Mouse (Mus musculus): Measurements from ENCODE around the gene Parp4. TPM values are rescaled to one million over a fixed set of nuclear protein-coding genes. Genes with fewer than 3 reads are reported as not detected.

The Parp4 gene
- polyA plus RNA-seq, 1 experiment from 2014 or later = 0.99 TPM

GRCm38 (mm10) chr14:56592191-56592590, 16.8 kb downstream of the Parp4 start:
- no peak for DNase-seq (ENCODE audit: low spot score)
- Histone ChIP-seq H3K9ac (ENCODE audit: low read length) (no peak overlapping the region), H3K9me3 (ENCODE audit: control insufficient read depth, low read length) (no peaks in the 10 kb centered on the region), H3K4me3 (ENCODE audit: low read depth, low read length) (no peak overlapping the region), H3K36me3 (ENCODE audit: control insufficient read depth, insufficient read depth, low read length) (no peaks in the 10 kb centered on the region), H3K4me2 (ENCODE audit: low read depth) (no peak overlapping the region), H3K4me1 (ENCODE audit: control insufficient read depth, insufficient read depth, low read length) (no peaks in the 10 kb centered on the region), H3K27ac (ENCODE audit: low read depth, low read length) (no peak overlapping the region), H3K27me3 (ENCODE audit: control insufficient read depth, insufficient read depth, low read length) (no peaks in the 10 kb centered on the region)
- 89% methylated on average over 9 of the region's 9 CpGs for WGBS
- ATAC-seq (ENCODE audit: insufficient read depth, low FRiP score, low TSS enrichment) = no peak

- Histone ChIP-seq H3K9me3 (ENCODE audit: control insufficient read depth, low read length) (no peaks in the 10 kb centered on the region), H3K27ac (ENCODE audit: low read depth, low read length) (no peak overlapping the region), H3K9ac (ENCODE audit: low read length) (no peak overlapping the region), H3K27me3 (ENCODE audit: control insufficient read depth, insufficient read depth, low read length) (no peaks in the 10 kb centered on the region), H3K4me2 (ENCODE audit: low read depth) (no peak overlapping the region), H3K36me3 (ENCODE audit: control insufficient read depth, insufficient read depth, low read length) (no peaks in the 10 kb centered on the region), H3K4me3 (ENCODE audit: low read depth, low read length) (no peak overlapping the region), H3K4me1 (ENCODE audit: control insufficient read depth, insufficient read depth, low read length) (no peaks in the 10 kb centered on the region)
- DNase-seq (ENCODE audit: low spot score) (no peak), ATAC-seq (ENCODE audit: insufficient read depth, low FRiP score, low TSS enrichment) (no peak)
- WGBS = 90% methylated on average over 1 of the region's 1 CpGs
These were observed 19.4 kb downstream of the Parp4 start for GRCm38 (mm10) chr14:56594811-56595210.

GRCm38 (mm10) chr14:56598759-56599158, 23.3 kb downstream of the Parp4 start:
- WGBS = 46% methylated on average over 6 of the region's 6 CpGs
- no peak for ATAC-seq (ENCODE audit: insufficient read depth, low FRiP score, low TSS enrichment)
- H3K27me3 ChIP-seq (ENCODE audit: control insufficient read depth, insufficient read depth, low read length) = no peaks in the 10 kb centered on the region
- peak; percentile 70 for DNase-seq (ENCODE audit: low spot score)
- H3K9me3 ChIP-seq (ENCODE audit: control insufficient read depth, low read length) = no peaks in the 10 kb centered on the region
- no peak overlapping the region for H3K9ac ChIP-seq (ENCODE audit: low read length)
- no peak overlapping the region for H3K4me3 ChIP-seq (ENCODE audit: low read depth, low read length)
- H3K27ac ChIP-seq (ENCODE audit: low read depth, low read length) = no peak overlapping the region
- no peaks in the 10 kb centered on the region for H3K4me1 ChIP-seq (ENCODE audit: control insufficient read depth, insufficient read depth, low read length)
- H3K4me2 ChIP-seq (ENCODE audit: low read depth) = no peak overlapping the region
- H3K36me3 ChIP-seq (ENCODE audit: control insufficient read depth, insufficient read depth, low read length) = no peaks in the 10 kb centered on the region

- Histone ChIP-seq H3K27ac (ENCODE audit: low read depth, low read length) (no peak overlapping the region), H3K9ac (ENCODE audit: low read length) (no peak overlapping the region), H3K4me2 (ENCODE audit: low read depth) (no peak overlapping the region), H3K36me3 (ENCODE audit: control insufficient read depth, insufficient read depth, low read length) (no peaks in the 10 kb centered on the region), H3K4me3 (ENCODE audit: low read depth, low read length) (no peak overlapping the region), H3K4me1 (ENCODE audit: control insufficient read depth, insufficient read depth, low read length) (no peaks in the 10 kb centered on the region), H3K9me3 (ENCODE audit: control insufficient read depth, low read length) (no peaks in the 10 kb centered on the region), H3K27me3 (ENCODE audit: control insufficient read depth, insufficient read depth, low read length) (no peaks in the 10 kb centered on the region)
- ATAC-seq (ENCODE audit: insufficient read depth, low FRiP score, low TSS enrichment) (no peak), DNase-seq (ENCODE audit: low spot score) (no peak)
- 88% methylated on average over 9 of the region's 9 CpGs for WGBS
These were observed 26.6 kb downstream of the Parp4 start for GRCm38 (mm10) chr14:56602069-56602468.

GRCm38 (mm10) chr14:56604438-56604837, 29.0 kb downstream of the Parp4 start:
- Histone ChIP-seq H3K4me3 (ENCODE audit: low read depth, low read length) (no peak overlapping the region), H3K9me3 (ENCODE audit: control insufficient read depth, low read length) (no peaks in the 10 kb centered on the region), H3K4me2 (ENCODE audit: low read depth) (no peak overlapping the region), H3K27me3 (ENCODE audit: control insufficient read depth, insufficient read depth, low read length) (no peaks in the 10 kb centered on the region), H3K9ac (ENCODE audit: low read length) (no peak overlapping the region), H3K27ac (ENCODE audit: low read depth, low read length) (no peak overlapping the region), H3K36me3 (ENCODE audit: control insufficient read depth, insufficient read depth, low read length) (no peaks in the 10 kb centered on the region), H3K4me1 (ENCODE audit: control insufficient read depth, insufficient read depth, low read length) (no peaks in the 10 kb centered on the region)
- DNase-seq (ENCODE audit: low spot score) = no peak
- WGBS = 90% methylated on average over 5 of the region's 5 CpGs
- ATAC-seq (ENCODE audit: insufficient read depth, low FRiP score, low TSS enrichment) = no peak

- DNase-seq (ENCODE audit: low spot score) (no peak), ATAC-seq (ENCODE audit: insufficient read depth, low FRiP score, low TSS enrichment) (no peak)
- Histone ChIP-seq H3K4me2 (ENCODE audit: low read depth) (no peak overlapping the region), H3K4me3 (ENCODE audit: low read depth, low read length) (no peak overlapping the region), H3K36me3 (ENCODE audit: control insufficient read depth, insufficient read depth, low read length) (no peaks in the 10 kb centered on the region), H3K27me3 (ENCODE audit: control insufficient read depth, insufficient read depth, low read length) (no peaks in the 10 kb centered on the region), H3K9ac (ENCODE audit: low read length) (no peak overlapping the region), H3K27ac (ENCODE audit: low read depth, low read length) (no peak overlapping the region), H3K4me1 (ENCODE audit: control insufficient read depth, insufficient read depth, low read length) (no peaks in the 10 kb centered on the region), H3K9me3 (ENCODE audit: control insufficient read depth, low read length) (no peaks in the 10 kb centered on the region)
- 82% methylated on average over 4 of the region's 4 CpGs for WGBS
These were observed 29.7 kb downstream of the Parp4 start for GRCm38 (mm10) chr14:56605136-56605535.

GRCm38 (mm10) chr14:56613212-56613611, 37.8 kb downstream of the Parp4 start:
- no peak for ATAC-seq (ENCODE audit: insufficient read depth, low FRiP score, low TSS enrichment)
- H3K4me3 ChIP-seq (ENCODE audit: low read depth, low read length) = no peak overlapping the region
- H3K9ac ChIP-seq (ENCODE audit: low read length) = no peak overlapping the region
- no peaks in the 10 kb centered on the region for H3K9me3 ChIP-seq (ENCODE audit: control insufficient read depth, low read length)
- DNase-seq (ENCODE audit: low spot score) = no peak
- no peaks in the 10 kb centered on the region for H3K27me3 ChIP-seq (ENCODE audit: control insufficient read depth, insufficient read depth, low read length)
- H3K4me2 ChIP-seq (ENCODE audit: low read depth) = no peak overlapping the region
- H3K36me3 ChIP-seq (ENCODE audit: control insufficient read depth, insufficient read depth, low read length) = no peaks in the 10 kb centered on the region
- WGBS = 78% methylated on average over 3 of the region's 3 CpGs
- H3K27ac ChIP-seq (ENCODE audit: low read depth, low read length) = no peak overlapping the region
- no peaks in the 10 kb centered on the region for H3K4me1 ChIP-seq (ENCODE audit: control insufficient read depth, insufficient read depth, low read length)

GRCm38 (mm10) chr14:56617470-56617869, 42.1 kb downstream of the Parp4 start:
- H3K36me3 ChIP-seq (ENCODE audit: control insufficient read depth, insufficient read depth, low read length) = no peaks in the 10 kb centered on the region
- H3K27me3 ChIP-seq (ENCODE audit: control insufficient read depth, insufficient read depth, low read length) = no peaks in the 10 kb centered on the region
- no peak overlapping the region for H3K4me2 ChIP-seq (ENCODE audit: low read depth)
- no peak overlapping the region for H3K4me3 ChIP-seq (ENCODE audit: low read depth, low read length)
- H3K4me1 ChIP-seq (ENCODE audit: control insufficient read depth, insufficient read depth, low read length) = no peaks in the 10 kb centered on the region
- no peak for ATAC-seq (ENCODE audit: insufficient read depth, low FRiP score, low TSS enrichment)
- no peaks in the 10 kb centered on the region for H3K9me3 ChIP-seq (ENCODE audit: control insufficient read depth, low read length)
- H3K9ac ChIP-seq (ENCODE audit: low read length) = no peak overlapping the region
- 84% methylated on average over 1 of the region's 1 CpGs for WGBS
- H3K27ac ChIP-seq (ENCODE audit: low read depth, low read length) = no peak overlapping the region
- DNase-seq (ENCODE audit: low spot score) = no peak

- Histone ChIP-seq H3K9ac (ENCODE audit: low read length) (no peak overlapping the region), H3K36me3 (ENCODE audit: control insufficient read depth, insufficient read depth, low read length) (no peaks in the 10 kb centered on the region), H3K27me3 (ENCODE audit: control insufficient read depth, insufficient read depth, low read length) (no peaks in the 10 kb centered on the region), H3K9me3 (ENCODE audit: control insufficient read depth, low read length) (no peaks in the 10 kb centered on the region), H3K4me1 (ENCODE audit: control insufficient read depth, insufficient read depth, low read length) (no peaks in the 10 kb centered on the region), H3K27ac (ENCODE audit: low read depth, low read length) (no peak overlapping the region), H3K4me2 (ENCODE audit: low read depth) (no peak overlapping the region), H3K4me3 (ENCODE audit: low read depth, low read length) (no peak overlapping the region)
- DNase-seq (ENCODE audit: low spot score) (no peak), ATAC-seq (ENCODE audit: insufficient read depth, low FRiP score, low TSS enrichment) (no peak)
- WGBS = 88% methylated on average over 8 of the region's 8 CpGs
These were observed 45.0 kb downstream of the Parp4 start for GRCm38 (mm10) chr14:56620425-56620824.
